Mouse (Mus musculus) ES-E14 (cell line): Measurements from ENCODE around the gene Upf3b.

Source experiments
- HCFC1 ChIP-seq: IDR thresholded peaks from 2 replicates; pipeline ENCODE4 v1.6.1; 2012; ENCODE audit warnings: low read length, inconsistent platforms, borderline replicate concordance; ENCODE audit not compliant: insufficient read depth
- MAFK ChIP-seq: IDR thresholded peaks from 2 replicates; pipeline ENCODE4 v1.6.1; 2014; ENCODE audit warnings: mild to moderate bottlenecking, low read depth, low read length, inconsistent platforms; ENCODE audit not compliant: insufficient read depth

DNA sequence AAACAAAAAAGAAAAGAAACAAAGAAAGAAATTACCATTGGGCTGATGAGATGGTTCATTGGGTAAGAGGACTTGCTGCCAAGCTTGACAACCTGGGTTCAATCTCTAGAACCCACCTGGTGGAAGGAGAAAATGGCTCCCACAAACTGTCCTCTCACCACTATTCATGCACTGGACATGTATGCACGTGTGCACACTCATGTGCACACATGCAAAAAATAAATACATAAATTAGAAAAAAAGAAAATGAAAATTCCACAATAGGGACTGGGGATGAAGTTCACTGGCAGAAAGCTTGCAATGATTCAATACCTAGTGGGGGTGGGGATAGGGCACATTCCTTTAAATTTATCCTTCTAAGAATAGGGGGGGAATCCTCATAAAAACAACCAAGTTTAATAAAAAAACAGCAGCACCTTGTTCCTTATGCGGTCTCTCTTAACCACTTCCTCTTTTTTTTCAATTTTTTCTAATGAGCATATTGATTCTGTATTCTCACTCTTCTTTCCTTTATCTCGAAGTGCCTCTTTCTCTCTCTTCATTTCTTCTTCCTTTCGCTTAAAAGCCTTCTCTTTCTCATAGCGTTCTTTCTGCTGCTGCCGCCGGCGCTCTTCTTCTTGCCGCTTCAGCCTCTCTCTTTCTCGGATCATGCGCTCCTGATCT lies 14.9 kb downstream of the Upf3b start:
- no peak for TF ChIP-seq MAFK
- TF ChIP-seq HCFC1 = no peak
